Mouse (Mus musculus): ENCODE data around the gene Ell2. TPM values are rescaled to one million over a fixed set of nuclear protein-coding genes. Genes with fewer than 3 reads are reported as not detected.

Gene Ell2
- polyA plus RNA-seq, 1 experiment, result 4.7 TPM

- Histone ChIP-seq H3K4me3 (replicated peaks; ENCODE audit: extremely low read depth, low read depth, low read length) (no peak overlapping the region), H3K4me1 (ENCODE audit: control insufficient read depth, insufficient read depth, low read length) (no peaks in the 10 kb centered on the region; the same call in 1 of the 2 replicates)
- TF ChIP-seq POLR2A (IDR thresholded peaks at IDR 0.05; ENCODE audit: borderline replicate concordance, extremely low read depth, low read depth, low read length), result no peak
- TF ChIP-seq CTCF (IDR thresholded peaks at IDR 0.05; ENCODE audit: insufficient read depth, low read length), result no peak
- DNase-seq, result no peak
These were observed 69.4 kb downstream of the Ell2 start for GRCm38 (mm10) chr13:75775961-75776360.

GRCm38 (mm10) chr13:75776692-75777091 is 70.1 kb downstream of the Ell2 start:
- Histone ChIP-seq H3K4me1 (ENCODE audit: control insufficient read depth, insufficient read depth, low read length) (no peaks in the 10 kb centered on the region; the same call in 1 of the 2 replicates), H3K4me3 (replicated peaks; ENCODE audit: extremely low read depth, low read depth, low read length) (no peak overlapping the region)
- DNase-seq, result no peak
- WGBS, result 46% methylated on average over 1 of the region's 1 CpGs
- no peak for TF ChIP-seq POLR2A (IDR thresholded peaks at IDR 0.05; ENCODE audit: borderline replicate concordance, extremely low read depth, low read depth, low read length)
- TF ChIP-seq CTCF (IDR thresholded peaks at IDR 0.05; ENCODE audit: insufficient read depth, low read length), result no peak

DNA sequence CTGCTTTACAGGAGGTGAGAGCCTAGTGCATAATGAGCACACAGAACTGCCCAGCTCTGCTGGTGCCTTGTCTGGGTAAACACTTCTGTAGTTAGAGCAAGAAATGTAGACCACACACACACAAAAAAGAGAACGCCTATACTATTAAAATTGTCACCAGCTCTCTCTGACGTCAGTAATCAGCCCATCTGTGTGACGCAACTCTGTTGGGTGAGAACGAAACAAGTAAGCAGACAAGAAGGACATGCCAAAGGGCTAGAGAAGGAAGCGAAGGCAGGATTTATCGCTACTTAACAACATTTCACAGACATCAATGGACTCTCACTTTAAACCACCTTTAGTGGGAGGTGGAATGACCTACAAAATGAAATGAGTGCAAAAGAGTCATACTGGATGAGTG is 71.6 kb downstream of the Ell2 start:
- TF ChIP-seq CTCF (IDR thresholded peaks at IDR 0.05; ENCODE audit: insufficient read depth, low read length) (no peak), POLR2A (IDR thresholded peaks at IDR 0.05; ENCODE audit: borderline replicate concordance, extremely low read depth, low read depth, low read length) (no peak)
- WGBS, result 74% methylated on average over 6 of the region's 6 CpGs
- Histone ChIP-seq H3K4me1 (ENCODE audit: control insufficient read depth, insufficient read depth, low read length) (no peaks in the 10 kb centered on the region), H3K4me3 (replicated peaks; ENCODE audit: extremely low read depth, low read depth, low read length) (no peak overlapping the region)
- DNase-seq, result no peak

- H3K4me1 ChIP-seq (ENCODE audit: control insufficient read depth, insufficient read depth, low read length), result no peaks in the 10 kb centered on the region
- TF ChIP-seq POLR2A (IDR thresholded peaks at IDR 0.05; ENCODE audit: borderline replicate concordance, extremely low read depth, low read depth, low read length) (no peak), CTCF (IDR thresholded peaks at IDR 0.05; ENCODE audit: insufficient read depth, low read length) (no peak)
- no peak overlapping the region for H3K4me3 ChIP-seq (replicated peaks; ENCODE audit: extremely low read depth, low read depth, low read length)
- no peak for DNase-seq
- 80% methylated on average over 2 of the region's 2 CpGs for WGBS
These were observed 72.6 kb downstream of the Ell2 start for GRCm38 (mm10) chr13:75779169-75779568.

- WGBS, result 79% methylated on average over 2 of the region's 2 CpGs
- no peak overlapping the region for H3K4me3 ChIP-seq (replicated peaks; ENCODE audit: extremely low read depth, low read depth, low read length)
- DNase-seq, result no peak
- TF ChIP-seq CTCF (IDR thresholded peaks at IDR 0.05; ENCODE audit: insufficient read depth, low read length) (no peak), POLR2A (IDR thresholded peaks at IDR 0.05; ENCODE audit: borderline replicate concordance, extremely low read depth, low read depth, low read length) (no peak)
- no peaks in the 10 kb centered on the region for H3K4me1 ChIP-seq (ENCODE audit: control insufficient read depth, insufficient read depth, low read length)
These were observed 73.5 kb downstream of the Ell2 start for GRCm38 (mm10) chr13:75780096-75780495.

DNA sequence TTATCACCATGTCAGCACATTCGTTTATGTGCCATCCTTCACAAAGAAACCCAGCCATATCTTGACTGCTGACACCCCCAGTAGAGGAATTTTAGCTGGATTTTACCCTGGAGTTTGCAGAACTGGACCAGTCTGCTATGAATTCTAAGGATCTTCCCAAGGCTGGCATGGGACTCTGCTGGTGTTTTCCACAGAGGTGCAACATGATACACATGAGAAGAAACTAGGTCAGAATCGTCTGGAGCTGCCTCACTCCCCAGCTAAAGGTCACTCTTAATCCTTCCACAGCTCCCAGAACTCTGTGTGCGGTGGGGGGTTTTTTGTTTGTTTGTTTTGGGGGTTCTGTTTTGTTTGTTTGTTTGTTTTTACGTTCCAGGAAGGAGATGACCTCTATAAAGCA is 79.2 kb downstream of the Ell2 start:
- no peak for DNase-seq
- whole genome bisulfite sequencing, result 53% methylated on average over 4 of the region's 4 CpGs
- TF ChIP-seq CTCF (IDR thresholded peaks at IDR 0.05; ENCODE audit: insufficient read depth, low read length), result no peak
- no peak for TF ChIP-seq POLR2A (IDR thresholded peaks at IDR 0.05; ENCODE audit: borderline replicate concordance, extremely low read depth, low read depth, low read length)
- no peak overlapping the region for H3K4me3 ChIP-seq (replicated peaks; ENCODE audit: extremely low read depth, low read depth, low read length)
- no peaks in the 10 kb centered on the region for H3K4me1 ChIP-seq (ENCODE audit: control insufficient read depth, insufficient read depth, low read length)

GRCm38 (mm10) chr13:75786264-75786663 is 79.7 kb downstream of the Ell2 start:
- 85% methylated on average over 11 of the region's 11 CpGs for WGBS
- no peak for DNase-seq
- TF ChIP-seq CTCF (IDR thresholded peaks at IDR 0.05; ENCODE audit: insufficient read depth, low read length), result no peak
- TF ChIP-seq POLR2A (IDR thresholded peaks at IDR 0.05; ENCODE audit: borderline replicate concordance, extremely low read depth, low read depth, low read length), result no peak
- Histone ChIP-seq H3K4me3 (replicated peaks; ENCODE audit: extremely low read depth, low read depth, low read length) (no peak overlapping the region), H3K4me1 (ENCODE audit: control insufficient read depth, insufficient read depth, low read length) (peaks cover 2% of the 10 kb centered on the region; the same call in 1 of the 2 replicates)

DNA sequence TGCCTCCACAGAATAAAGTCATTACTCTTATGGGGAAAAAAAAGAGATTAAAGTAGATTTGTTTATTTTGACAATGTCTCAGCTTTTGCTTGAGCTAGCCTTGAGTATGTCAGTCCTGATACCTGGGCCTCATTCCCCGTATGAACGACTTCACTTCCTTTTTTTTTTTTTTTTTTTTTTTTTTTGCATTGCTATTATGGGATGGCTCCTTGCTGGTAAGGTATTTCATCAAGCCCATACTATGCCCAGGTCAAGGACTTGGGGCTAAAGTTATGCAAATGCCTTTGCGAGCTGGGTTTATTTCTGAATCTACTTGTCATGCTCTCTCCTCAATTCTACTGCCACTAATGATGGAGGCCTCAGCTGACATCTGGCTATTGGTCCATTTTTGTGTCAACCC is 80.8 kb downstream of the Ell2 start:
- no peak overlapping the region for H3K4me3 ChIP-seq (replicated peaks; ENCODE audit: extremely low read depth, low read depth, low read length)
- WGBS, result 82% methylated on average over 3 of the region's 3 CpGs
- TF ChIP-seq CTCF (IDR thresholded peaks at IDR 0.05; ENCODE audit: insufficient read depth, low read length) (no peak), POLR2A (IDR thresholded peaks at IDR 0.05; ENCODE audit: borderline replicate concordance, extremely low read depth, low read depth, low read length) (no peak)
- H3K4me1 ChIP-seq (ENCODE audit: control insufficient read depth, insufficient read depth, low read length), result peaks cover 2% of the 10 kb centered on the region; the same call in 1 of the 2 replicates
- DNase-seq, result no peak

DNA sequence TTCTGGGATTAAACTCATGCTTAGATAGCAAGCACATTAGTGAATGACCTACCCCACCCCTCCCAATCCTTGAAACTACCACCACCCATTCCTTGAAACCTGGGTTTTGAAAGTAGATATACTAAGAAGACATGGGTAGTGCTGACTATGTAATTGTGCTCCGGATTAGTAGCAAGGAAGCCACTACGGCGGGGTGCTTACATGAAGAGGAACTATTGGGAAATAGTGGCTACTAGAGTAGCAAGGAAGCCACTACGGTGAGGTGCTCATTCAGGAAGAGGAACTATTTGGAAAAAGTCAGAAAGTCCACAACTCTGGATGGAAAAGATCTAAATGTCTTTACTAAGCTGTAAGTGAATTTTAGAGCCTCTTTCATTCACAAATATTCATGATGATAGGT is 81.6 kb downstream of the Ell2 start:
- no peak overlapping the region for H3K4me3 ChIP-seq (replicated peaks; ENCODE audit: extremely low read depth, low read depth, low read length)
- peaks cover 2% of the 10 kb centered on the region; the same call in 1 of the 2 replicates for H3K4me1 ChIP-seq (ENCODE audit: control insufficient read depth, insufficient read depth, low read length)
- WGBS, result 75% methylated on average over 4 of the region's 4 CpGs
- DNase-seq, result no peak
- TF ChIP-seq CTCF (IDR thresholded peaks at IDR 0.05; ENCODE audit: insufficient read depth, low read length) (no peak), POLR2A (IDR thresholded peaks at IDR 0.05; ENCODE audit: borderline replicate concordance, extremely low read depth, low read depth, low read length) (no peak)

- H3K4me1 ChIP-seq (ENCODE audit: control insufficient read depth, insufficient read depth, low read length), result peaks cover 3% of the 10 kb centered on the region
- DNase-seq, result no peak
- WGBS, result 81% methylated on average over 2 of the region's 2 CpGs
- no peak overlapping the region for H3K4me3 ChIP-seq (replicated peaks; ENCODE audit: extremely low read depth, low read depth, low read length)
- TF ChIP-seq CTCF (IDR thresholded peaks at IDR 0.05; ENCODE audit: insufficient read depth, low read length), result no peak
- TF ChIP-seq POLR2A (IDR thresholded peaks at IDR 0.05; ENCODE audit: borderline replicate concordance, extremely low read depth, low read depth, low read length), result no peak
These were observed 82.7 kb downstream of the Ell2 start for GRCm38 (mm10) chr13:75789061-75789834.

All from lung, adult 2 months (tissue).